Mouse (Mus musculus): Measurements from ENCODE around the gene Tyw5.

The Tyw5 gene

GRCm38 (mm10) chr1:57387876-57388275 is 19.0 kb downstream of the Tyw5 start:
- no peak for DNase-seq (ENCODE audit: low spot score in 2 of 2)

GRCm38 (mm10) chr1:57386519-57386918 is 20.4 kb downstream of the Tyw5 start:
- no peak for DNase-seq (ENCODE audit: low spot score in 2 of 2)

DNA sequence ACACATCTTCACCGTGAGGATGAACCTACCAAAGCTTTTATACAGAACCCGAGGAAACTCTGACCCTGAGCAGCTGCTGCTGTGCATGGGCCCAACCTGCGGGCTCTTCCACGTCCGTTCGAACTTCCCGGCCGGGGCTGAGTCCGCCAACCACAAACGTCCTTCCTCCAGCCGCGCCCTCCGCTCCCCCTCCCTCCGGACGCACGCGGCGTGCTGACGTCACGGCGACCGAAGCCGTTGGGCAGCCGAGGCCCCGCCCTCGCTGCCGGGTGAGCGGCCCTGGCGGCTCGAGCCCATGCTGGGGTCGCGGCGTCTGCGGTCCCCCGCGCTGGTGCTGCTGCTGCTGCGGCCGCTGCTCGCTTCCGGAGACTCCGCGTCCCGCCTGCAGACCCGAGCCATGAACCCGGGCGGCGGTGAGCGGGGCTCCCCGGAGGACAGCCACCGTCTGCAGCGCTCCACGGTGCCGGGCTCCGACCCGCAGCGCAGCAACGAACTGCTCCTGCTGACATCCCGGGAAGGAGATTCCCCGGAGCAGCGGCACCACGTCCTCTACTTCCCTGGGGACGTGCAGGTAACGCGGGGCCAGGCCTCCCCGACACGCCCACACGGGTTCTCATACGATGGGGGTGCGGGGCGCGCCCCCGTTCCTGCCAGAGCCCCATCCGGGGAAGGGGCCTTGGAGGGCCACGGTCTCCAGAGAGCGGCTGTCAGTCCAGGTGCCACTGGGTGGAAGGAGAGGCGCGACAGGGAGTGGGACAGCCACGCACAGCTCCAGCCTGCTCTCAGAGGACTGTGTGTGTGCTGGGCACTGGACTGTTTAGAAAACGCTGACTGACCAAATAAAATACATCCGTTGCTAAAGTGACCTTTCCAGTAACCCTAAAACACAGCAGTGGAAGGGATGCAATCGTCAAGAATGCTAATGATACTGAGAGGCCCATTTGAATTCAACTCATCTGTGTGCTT is 29.2 kb downstream of the Tyw5 start, which contains the start of gene 1700066M21Rik:
Gene 1700066M21Rik, plus strand, starts transcription at position 245 of the 966 bp plus-strand sequence.
- DNase-seq (ENCODE audit: low spot score in 2 of 2): peak; percentile 89 to 95

DNA sequence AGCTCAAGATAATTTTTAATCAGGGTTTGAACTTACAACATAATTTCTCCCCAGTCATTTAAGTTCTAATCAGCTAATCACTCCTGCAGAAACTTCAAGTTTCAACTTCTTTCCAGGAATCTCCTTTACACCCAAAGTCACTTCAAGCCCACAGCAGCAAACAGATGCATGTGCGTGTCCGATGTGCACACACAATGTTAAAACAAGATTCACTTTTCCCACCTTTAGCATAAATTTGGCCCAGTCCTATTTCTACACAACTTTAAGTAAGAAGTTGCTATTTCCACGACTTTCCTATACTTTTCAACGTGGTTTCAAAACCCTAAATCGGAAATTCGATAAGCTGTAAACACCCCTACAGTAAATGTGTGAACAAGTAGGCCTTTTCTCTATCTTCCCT is 30.1 kb downstream of the Tyw5 start:
- DNase-seq (ENCODE audit: low spot score in 2 of 2): no peak

DNA sequence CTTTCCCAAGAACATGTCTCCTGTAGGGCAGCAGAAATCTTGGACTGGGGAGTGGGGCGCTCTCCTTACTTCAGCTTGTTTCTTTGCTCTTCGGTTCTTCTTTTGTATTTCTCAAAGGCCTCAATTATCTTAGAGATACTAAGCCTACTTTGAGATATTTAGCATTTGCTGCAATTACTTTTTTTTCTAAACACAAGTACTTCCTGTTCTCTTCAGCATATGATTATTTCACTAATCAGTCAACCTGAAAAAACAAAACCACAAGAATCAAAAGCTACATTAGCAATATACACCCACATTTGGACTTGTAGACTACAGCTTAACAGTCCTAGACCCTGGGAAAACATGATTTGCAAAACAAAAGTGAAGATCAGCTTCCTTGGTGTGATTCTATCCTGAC is 31.6 kb downstream of the Tyw5 start:
- DNase-seq (ENCODE audit: low spot score in 2 of 2): no peak

- no peak for DNase-seq (ENCODE audit: low spot score in 2 of 2)
These were observed 36.5 kb downstream of the Tyw5 start for GRCm38 (mm10) chr1:57370451-57370850.

GRCm38 (mm10) chr1:57369111-57369510 is 37.8 kb downstream of the Tyw5 start:
- no peak for DNase-seq (ENCODE audit: low spot score in 2 of 2)

DNA sequence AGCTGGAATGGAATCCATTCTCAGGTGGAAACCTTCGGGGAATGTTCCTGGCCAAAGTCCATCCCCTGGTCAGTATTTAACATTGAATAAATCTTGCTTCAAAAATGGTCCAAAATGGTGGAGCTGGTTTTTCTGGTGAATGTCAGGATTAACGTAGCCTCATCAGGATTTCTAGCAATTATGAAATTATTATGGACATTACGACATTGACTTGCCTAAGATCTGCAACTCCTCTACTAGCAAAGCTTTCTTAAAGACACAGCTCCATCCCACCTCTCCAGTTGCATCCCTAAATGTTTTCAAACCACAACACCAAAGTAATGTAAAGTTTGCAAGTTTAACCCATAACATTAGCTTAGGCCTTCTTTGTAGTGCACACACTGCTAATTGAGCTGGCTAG is 39.5 kb downstream of the Tyw5 start:
- DNase-seq (ENCODE audit: low spot score in 2 of 2): no peak

DNA sequence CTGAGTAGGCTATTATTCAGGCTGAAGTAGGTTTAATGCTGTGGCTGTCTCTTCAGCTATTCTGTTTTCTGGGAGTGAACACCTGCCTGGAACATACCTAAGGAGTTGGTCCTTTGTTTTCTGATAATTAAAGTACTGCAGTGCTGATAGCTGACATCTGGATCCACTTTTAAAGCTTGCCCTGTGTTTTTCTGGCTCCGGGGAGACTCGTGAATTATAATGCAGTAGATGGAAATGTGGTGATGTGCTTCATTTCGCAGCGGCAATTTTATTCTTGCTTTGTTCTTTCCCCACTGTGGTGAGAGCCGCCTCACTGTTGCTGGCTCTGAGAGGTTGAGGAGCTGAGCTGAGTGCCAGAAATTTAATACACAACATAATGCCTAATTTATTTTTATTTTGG is 48.4 kb downstream of the Tyw5 start:
- DNase-seq (ENCODE audit: low spot score in 2 of 2): no peak

GRCm38 (mm10) chr1:57351941-57352340 is 55.0 kb downstream of the Tyw5 start:
- DNase-seq (ENCODE audit: low spot score in 2 of 2): no peak

DNA sequence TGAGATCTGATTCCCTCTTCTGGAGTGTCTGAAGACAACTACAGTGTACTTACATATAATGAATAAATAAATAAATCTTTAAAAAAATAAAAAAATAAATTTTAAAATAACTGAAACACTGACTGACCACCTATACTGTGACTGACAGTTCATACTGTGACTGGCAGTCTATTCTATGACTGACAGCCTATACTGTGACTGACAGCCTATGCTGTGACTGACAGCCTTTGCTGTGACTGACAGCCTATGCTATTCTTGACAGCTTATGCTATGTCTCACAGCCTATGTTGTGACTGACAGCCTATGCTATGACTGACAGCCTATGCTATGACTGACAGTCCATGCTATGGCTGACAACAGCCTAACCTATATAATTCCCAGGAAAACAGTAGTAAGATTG is 59.4 kb downstream of the Tyw5 start:
- no peak for DNase-seq (ENCODE audit: low spot score in 2 of 2)

DNA sequence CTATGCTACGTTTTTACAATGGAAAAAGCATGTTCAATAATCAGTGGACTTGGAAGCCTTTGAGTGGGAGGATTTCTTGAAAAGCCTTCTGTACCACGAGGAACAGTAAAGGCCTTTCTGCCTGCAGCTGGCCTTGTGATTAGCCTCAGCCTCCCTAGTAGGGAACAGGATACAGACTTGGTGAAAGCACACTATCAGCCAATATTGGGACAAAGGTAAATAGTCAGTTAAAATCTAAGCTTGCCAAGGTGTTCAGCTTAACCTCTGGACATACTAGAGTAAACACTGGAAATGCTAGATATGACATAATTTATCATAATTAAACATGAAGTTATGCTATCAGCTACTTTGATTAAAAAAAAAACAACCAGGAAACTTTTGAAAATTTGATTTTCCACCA is 65.7 kb downstream of the Tyw5 start:
- DNase-seq (ENCODE audit: low spot score in 2 of 2): no peak

DNA sequence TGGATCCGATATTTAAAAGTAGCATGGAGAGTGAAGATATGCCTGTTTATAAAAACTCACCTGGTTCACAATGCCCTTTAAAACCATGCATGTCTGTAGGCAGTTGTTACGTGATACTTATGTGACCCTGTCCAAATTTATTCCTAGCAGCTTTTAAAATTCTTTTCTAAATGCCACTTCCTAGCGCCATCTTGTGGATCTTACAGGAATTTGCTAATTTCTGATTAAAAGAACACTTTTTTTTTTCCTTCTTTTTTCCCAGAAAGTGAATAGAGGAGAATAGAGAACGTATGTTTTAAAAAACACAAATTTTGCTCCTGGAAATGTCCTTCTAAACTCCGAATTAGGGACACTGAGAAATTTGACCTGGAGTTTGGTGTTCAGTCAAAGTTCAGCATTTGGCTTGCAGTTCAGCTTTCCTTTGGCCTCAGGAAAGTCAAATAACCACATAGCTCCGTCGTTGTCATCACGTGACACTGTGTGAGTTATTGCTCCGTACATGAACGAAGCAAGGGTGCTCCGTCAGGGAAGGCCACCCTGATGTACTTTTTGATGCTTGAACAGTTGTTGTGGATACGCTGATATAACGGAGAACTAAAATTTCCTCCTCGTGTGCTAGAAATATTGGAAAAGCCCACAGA is 67.6 kb downstream of the Tyw5 start:
- DNase-seq (ENCODE audit: low spot score in 2 of 2): no peak

All from urinary bladder, postnatal 4 days (tissue).